In the genomic region with DNA sequence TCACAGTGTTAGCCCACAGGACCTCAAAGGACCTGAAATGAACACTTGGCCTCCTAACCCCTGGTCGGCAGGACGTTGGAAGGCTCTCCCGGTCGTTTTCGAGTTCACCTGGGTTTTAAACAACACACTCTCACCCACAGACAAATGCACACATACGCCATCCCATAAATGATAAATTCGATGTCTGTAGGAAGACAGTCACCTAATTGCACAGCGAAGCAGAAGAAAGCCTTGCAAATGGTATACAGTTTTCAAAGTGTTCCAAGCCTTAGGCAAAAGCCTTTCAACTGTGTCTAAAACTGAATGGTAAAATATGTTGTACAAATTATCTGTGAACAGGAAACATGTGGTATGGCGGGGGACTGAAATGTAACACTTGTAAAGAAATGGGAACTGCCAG, we compare ENCODE assay signal across 15 mouse cellular contexts.
DNase-seq lines count a peak whose midpoint lies in the region; ATAC-seq and TF ChIP-seq lines count a peak whose summit lies in the region.
"Had no signal": no experiment of that assay in that cellular context is flagged by ENCODE, and none has a peak within 500 bp of the region (broad histone marks: within the 10 kb centered on the region; RNA-seq: fewer than 3 reads in every experiment).

No protein-coding gene starts in this region.

- no peak for ATAC-seq in midbrain, postnatal 0 days (ENCODE audit: low FRiP score)
- ATAC-seq in forebrain, embryonic 16.5 days = peak; percentile 45

- no peak overlapping the region for H3K4me2 ChIP-seq in midbrain, postnatal 0 days (ENCODE audit: low read depth, low read length, poor library complexity, severe bottlenecking)
- no peak overlapping the region for H3K4me2 ChIP-seq in forebrain, embryonic 16.5 days (ENCODE audit: low read length)
- H3K4me2 ChIP-seq: limb, embryonic 15.5 days; liver, embryonic 15.5 days had no signal

- no peaks in the 10 kb centered on the region for H3K36me3 ChIP-seq in midbrain, embryonic 10.5 days
- H3K36me3 ChIP-seq in midbrain, postnatal 0 days (ENCODE audit: insufficient read depth, low read length) = no peaks in the 10 kb centered on the region
- no peaks in the 10 kb centered on the region for H3K36me3 ChIP-seq in forebrain, embryonic 16.5 days (ENCODE audit: control insufficient read depth, insufficient read depth)
- H3K36me3 ChIP-seq: limb, embryonic 15.5 days; liver, embryonic 15.5 days had no signal

- peak; percentile 13 for DNase-seq in embryo, embryonic 10.5 days (ENCODE audit: low spot score)
- no peak for DNase-seq in embryo, embryonic 11 days
- DNase-seq in midbrain, embryonic 10.5 days (ENCODE audit: low spot score) = no peak
- DNase-seq in midbrain, postnatal 0 days (ENCODE audit: low spot score) = no peak
- no peak for DNase-seq in heart, adult 18-20 months
- DNase-seq in spleen, postnatal 14 days (ENCODE audit: low spot score in 2 of 2) = no peak
- DNase-seq in left cerebral cortex, adult 18-20 months (ENCODE audit: low spot score in 2 of 2) = no peak
- DNase-seq: adrenal gland, postnatal 10 days; cerebellum, adult 11-12 months; gastrocnemius, postnatal 10 days; thymus, postnatal 25 days had no signal

- no peaks in the 10 kb centered on the region for H3K9me3 ChIP-seq in midbrain, embryonic 10.5 days (replicated peaks)
- H3K9me3 ChIP-seq in midbrain, postnatal 0 days (ENCODE audit: low read length) = no peaks in the 10 kb centered on the region
- no peaks in the 10 kb centered on the region for H3K9me3 ChIP-seq in forebrain, embryonic 16.5 days (ENCODE audit: control insufficient read depth, low read length)
- H3K9me3 ChIP-seq: limb, embryonic 15.5 days; liver, embryonic 15.5 days had no signal

- H3K9ac ChIP-seq in midbrain, postnatal 0 days (replicated peaks; ENCODE audit: low read length, poor library complexity, severe bottlenecking) = no peak overlapping the region
- no peak overlapping the region for H3K9ac ChIP-seq in forebrain, embryonic 16.5 days (replicated peaks; ENCODE audit: low read depth, low read length)
- H3K9ac ChIP-seq: limb, embryonic 15.5 days; liver, embryonic 15.5 days had no signal

- H3K27me3 ChIP-seq in midbrain, embryonic 10.5 days (ENCODE audit: low read depth, poor library complexity, severe bottlenecking) = no peaks in the 10 kb centered on the region
- H3K27me3 ChIP-seq in midbrain, postnatal 0 days (ENCODE audit: insufficient read depth, low read length) = no peaks in the 10 kb centered on the region
- no peaks in the 10 kb centered on the region for H3K27me3 ChIP-seq in forebrain, embryonic 16.5 days (replicated peaks; ENCODE audit: control insufficient read depth, insufficient read depth, low read length)
- H3K27me3 ChIP-seq: limb, embryonic 15.5 days; liver, embryonic 15.5 days had no signal

- H3K4me1 ChIP-seq in midbrain, embryonic 10.5 days = peaks cover 12% of the 10 kb centered on the region
- no peaks in the 10 kb centered on the region for H3K4me1 ChIP-seq in midbrain, postnatal 0 days (ENCODE audit: insufficient read depth, low read length)
- H3K4me1 ChIP-seq in forebrain, embryonic 16.5 days (replicated peaks; ENCODE audit: control insufficient read depth, insufficient read depth, low read length) = peaks cover 12% of the 10 kb centered on the region
- H3K4me1 ChIP-seq: liver, embryonic 15.5 days had no signal

- no peak overlapping the region for H3K4me3 ChIP-seq in midbrain, embryonic 10.5 days
- no peak overlapping the region for H3K4me3 ChIP-seq in midbrain, postnatal 0 days (ENCODE audit: low read depth, low read length)
- H3K4me3 ChIP-seq in forebrain, embryonic 16.5 days (replicated peaks; ENCODE audit: low read length) = no peak overlapping the region
- H3K4me3 ChIP-seq: erythroblast, embryonic 14.5 days; limb, embryonic 15.5 days; liver, embryonic 15.5 days had no signal

- peak overlapping the region; percentile 63; the same call in 1 of the 2 replicates for H3K27ac ChIP-seq in midbrain, embryonic 10.5 days (replicated peaks)
- no peak overlapping the region for H3K27ac ChIP-seq in midbrain, postnatal 0 days (ENCODE audit: low read depth, low read length)
- H3K27ac ChIP-seq in forebrain, embryonic 16.5 days (ENCODE audit: low read length) = 0 out of 2 replicates have a peak overlapping the region, but pooled peaks have one; percentile 16
- H3K27ac ChIP-seq: limb, embryonic 15.5 days; liver, embryonic 15.5 days had no signal

- no peak for TF ChIP-seq CTCF in midbrain, postnatal 0 days (IDR thresholded peaks at IDR 0.05)

- WGBS in midbrain, embryonic 10.5 days = 74% methylated on average over 9 of the region's 9 CpGs
- WGBS in midbrain, postnatal 0 days = 50% methylated on average over 9 of the region's 9 CpGs
- 47% methylated on average over 9 of the region's 9 CpGs for WGBS in forebrain, embryonic 16.5 days
